Mouse (Mus musculus) granulocyte monocyte progenitor cell, adult 5-6 weeks (primary cell): ENCODE measurements at regions not wholly inside any gene's neighbourhood (a gene's known extent, or its start where the extent isn't known, plus 50 kb on each side); places are given as distances from the start of the nearest gene placed in this dataset.
A peak's percentile ranks its signal among the peaks of the same experiment; 100 is the strongest.

Experiments used
- ATAC-seq: replicated peaks from 2 replicates; pipeline ENCODE4 v1.8.0; 2016; ENCODE audit warnings: mild to moderate bottlenecking, moderate TSS enrichment, inconsistent platforms; ENCODE audit not compliant: poor library complexity, severe bottlenecking

DNA sequence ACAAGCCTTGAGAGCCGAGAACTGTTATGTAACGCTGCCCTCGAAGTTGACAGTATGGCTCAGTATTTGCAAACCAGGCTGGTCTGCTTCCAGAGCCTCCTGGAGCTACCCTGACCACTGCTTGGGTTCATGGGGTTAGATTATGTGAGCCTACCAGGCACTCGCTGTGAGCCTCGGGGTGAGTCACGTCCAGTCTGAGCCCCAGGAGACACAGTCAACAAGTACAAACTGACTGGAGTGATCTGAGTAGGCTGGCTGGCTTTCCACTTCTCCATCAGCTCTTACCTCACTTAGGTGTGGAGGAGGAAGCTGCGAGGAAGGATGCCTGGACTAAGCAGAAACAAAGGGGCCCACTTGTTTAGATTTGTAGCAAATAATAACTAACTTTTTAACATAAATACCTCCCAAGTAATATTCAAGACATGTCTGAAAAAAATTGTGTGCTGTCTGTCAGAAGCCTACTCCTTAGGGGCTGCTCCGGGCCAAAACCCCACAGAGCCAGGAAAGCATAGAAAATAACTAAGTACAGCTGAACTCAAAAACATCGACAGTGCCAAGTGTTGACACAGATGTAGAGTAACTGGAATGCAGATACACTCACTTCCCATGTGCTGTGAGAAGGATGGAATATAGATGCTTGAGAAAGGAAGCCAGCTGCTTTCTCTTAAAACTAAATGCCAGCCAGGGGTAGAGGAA lies 77.6 kb downstream of the Zfp36l2 start:
- no peak for ATAC-seq

DNA sequence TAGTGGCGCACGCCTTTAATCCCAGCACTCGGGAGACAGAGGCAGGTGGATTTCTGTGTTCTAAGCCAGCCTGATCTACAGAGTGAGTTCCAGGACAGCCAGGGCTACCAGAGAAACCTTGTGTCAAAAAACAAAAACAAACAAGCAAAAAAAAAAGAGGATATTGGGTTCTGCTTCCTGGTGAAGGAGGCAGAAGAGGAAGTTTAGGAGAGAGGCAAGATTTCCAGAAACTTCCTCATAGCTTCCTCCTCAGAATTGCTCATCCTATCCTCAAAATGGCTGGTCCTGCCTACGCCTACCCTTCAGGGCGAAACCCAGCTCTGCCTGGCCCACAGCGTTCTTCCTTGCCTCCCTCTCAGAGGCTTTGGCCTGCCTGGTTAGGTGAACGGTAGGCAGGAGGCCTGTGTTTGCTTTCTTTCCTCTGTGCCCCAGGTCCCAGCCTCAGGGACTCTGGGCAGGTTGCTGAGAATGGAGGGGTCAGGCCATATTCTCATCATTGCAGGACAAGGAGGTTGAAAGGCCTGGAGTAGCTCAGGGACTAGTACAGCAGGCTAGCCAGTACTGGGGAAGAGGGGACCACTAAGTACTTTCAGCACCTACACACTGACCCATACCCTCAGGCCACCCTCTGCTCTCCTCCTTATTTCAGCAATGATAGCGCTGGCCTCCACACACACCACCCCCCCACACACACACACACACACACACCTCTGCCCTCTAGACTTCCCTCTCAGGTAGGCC lies 79.6 kb downstream of the Zfp36l2 start:
- ATAC-seq, result peak; percentile 26

DNA sequence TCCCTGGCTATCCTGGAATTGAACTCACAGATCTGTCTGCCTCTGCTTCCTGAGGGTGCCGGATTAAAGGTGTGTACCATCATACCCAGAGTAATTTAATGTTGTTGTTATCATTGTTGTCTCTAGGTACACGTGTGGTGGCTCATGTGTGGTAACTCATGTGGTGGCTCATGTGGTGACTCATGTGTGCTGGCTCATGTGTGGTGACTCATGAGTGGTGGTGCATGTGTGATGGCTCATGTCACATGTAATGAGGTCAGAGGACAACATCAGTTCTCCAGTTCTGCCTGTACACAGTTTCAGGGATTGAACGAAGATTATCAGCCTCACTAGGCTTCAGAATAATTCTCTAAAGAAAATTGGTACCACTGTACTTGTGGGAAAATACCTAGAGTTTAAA lies 80.2 kb downstream of the Zfp36l2 start:
- ATAC-seq, result peak; percentile 65

DNA sequence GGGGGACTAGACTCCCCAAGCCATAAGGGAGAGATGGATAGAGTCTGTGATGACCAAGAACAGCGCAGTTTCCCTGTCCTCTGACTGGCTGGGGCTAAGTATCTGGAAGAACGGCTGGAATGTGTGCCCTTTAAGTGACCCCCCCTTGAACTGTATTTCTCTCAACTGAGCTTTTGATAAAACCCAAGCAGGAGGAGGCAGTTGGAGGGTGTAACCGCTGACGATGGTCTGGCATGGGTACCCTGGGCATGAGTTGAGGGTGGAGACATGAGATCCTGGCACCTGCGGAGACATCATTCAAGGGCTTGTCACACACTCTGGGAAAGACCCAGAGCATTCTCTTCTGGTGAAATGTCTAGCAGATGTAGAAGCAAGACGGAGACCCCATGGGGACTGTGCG lies 83.5 kb downstream of the Zfp36l2 start:
- ATAC-seq, result no peak

DNA sequence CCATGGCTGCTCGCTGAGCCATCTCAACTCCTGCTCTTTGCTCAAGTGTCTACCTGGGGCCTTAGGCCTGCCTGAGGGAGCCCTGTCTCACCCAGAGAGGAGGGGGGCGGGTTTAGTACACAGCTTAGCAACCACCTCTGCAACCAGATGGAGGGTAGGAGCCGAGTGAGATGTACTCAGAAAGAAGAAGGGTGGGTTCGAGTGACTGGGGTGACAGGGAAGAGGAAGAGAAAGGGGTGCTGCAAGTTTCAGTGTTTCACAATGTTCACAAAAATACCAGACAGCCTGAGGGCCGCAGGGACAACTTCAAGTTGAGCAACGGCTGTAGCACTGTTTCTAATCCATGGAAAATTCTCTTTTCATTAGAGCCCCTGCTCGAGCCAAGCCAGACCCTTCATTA lies 84.4 kb downstream of the Zfp36l2 start:
- ATAC-seq, result peak; percentile 63

DNA sequence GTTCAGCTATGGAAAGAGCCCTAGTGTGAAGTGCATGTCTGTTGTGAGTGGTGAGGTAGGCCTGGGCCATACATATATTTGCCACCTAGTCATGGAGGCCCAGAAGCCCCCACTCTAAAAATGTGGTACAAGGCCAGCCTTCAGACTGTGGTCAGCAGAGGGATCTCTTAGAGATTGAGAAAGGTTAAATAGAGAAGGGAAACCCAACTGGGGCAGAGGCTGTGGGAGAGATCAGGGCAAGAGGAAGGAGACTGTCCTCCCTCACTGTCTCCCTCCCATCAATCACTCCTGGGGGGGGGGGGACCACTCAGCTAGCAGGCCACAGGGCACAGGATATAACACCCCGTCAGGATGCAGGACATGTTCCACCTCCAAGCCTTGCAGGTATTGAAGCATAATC lies 86.1 kb downstream of the Zfp36l2 start:
- peak; percentile 66 for ATAC-seq

DNA sequence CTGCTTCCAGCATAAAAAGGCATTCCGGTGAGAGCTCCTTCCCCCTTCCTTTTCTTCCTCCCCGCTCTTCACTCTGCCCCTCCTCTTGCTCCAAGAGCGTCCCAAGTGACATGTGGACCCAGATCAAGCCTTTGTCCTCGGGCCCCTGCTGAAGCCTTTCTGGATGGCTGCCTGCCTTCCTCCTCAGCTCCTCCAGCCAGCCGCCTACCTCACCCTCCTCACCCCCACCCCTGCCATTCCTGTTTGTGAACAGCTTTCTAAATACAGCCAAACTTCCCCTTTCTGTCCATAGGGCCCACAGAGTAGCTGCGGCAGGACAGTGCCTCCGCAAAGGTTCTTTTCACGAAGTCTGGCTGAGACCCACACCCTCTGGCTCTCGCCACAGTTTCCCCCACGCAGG lies 87.2 kb downstream of the Zfp36l2 start:
- ATAC-seq, result peak; percentile 67

DNA sequence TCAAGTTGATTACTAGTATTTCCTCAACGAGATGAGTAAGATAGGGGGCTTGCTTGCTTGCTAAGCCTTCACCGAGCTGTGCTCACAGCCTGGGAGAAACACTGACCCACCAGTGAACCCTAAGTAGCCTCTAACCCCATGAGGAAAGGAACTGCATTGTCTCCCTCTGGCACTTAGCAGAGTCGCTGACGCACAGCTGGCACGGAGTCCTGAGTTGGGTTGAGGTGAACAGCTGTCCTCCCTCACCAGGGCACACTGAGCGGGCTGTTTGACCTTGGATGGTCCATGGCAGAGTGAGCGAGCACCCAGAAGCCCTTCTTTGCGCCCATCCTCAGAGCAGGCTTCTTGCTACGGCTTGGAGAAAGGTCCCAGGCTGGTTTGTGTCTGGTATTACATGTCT lies 88.0 kb downstream of the Zfp36l2 start:
- ATAC-seq, result no peak

DNA sequence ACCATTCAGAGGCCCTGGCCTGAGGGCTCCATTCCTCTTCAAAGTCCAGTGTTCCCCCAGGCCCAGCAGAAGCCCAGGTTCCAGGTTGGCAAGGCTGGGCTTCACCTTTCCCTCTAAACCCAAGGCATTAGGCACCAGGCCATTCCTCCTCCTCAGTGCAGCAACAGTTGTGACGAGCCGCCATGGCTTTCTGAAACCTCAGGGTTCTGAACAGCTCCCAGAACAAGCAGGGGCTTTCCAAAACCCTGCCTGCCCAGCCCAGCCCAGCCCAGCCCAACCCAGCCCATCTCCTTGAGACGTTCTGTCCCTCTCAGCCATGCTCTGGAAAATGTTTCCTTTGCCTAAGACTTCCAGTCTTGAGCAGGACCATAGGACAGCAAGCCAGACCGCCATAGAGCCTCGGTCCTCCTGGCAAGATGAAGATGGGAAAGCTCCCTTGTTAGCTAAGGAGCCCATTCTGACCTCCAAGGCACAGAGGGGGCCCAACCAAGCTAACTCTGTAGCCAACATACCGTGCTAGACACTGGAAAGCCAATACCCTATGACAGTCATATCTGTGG lies 89.8 kb downstream of the Zfp36l2 start:
- no peak for ATAC-seq

DNA sequence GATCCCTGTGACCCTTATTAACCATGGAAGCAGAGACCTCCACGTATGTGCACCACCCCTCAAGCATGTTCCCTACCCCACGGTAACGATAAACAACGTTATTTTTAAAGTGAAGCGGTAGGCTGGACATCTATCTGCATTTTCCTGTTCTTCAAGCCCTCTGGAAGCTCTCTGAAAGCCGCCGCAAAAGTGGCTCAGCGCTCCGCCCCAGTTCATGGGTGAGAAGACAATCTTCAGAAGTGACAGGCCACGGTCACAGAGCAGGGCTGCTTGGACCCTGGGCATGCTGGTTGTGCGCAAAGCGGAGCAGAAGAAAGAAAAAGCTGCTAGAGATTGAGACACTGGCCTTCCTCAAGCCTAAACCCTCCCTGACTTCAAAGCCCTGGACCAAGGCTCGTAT lies 90.5 kb downstream of the Zfp36l2 start:
- no peak for ATAC-seq

DNA sequence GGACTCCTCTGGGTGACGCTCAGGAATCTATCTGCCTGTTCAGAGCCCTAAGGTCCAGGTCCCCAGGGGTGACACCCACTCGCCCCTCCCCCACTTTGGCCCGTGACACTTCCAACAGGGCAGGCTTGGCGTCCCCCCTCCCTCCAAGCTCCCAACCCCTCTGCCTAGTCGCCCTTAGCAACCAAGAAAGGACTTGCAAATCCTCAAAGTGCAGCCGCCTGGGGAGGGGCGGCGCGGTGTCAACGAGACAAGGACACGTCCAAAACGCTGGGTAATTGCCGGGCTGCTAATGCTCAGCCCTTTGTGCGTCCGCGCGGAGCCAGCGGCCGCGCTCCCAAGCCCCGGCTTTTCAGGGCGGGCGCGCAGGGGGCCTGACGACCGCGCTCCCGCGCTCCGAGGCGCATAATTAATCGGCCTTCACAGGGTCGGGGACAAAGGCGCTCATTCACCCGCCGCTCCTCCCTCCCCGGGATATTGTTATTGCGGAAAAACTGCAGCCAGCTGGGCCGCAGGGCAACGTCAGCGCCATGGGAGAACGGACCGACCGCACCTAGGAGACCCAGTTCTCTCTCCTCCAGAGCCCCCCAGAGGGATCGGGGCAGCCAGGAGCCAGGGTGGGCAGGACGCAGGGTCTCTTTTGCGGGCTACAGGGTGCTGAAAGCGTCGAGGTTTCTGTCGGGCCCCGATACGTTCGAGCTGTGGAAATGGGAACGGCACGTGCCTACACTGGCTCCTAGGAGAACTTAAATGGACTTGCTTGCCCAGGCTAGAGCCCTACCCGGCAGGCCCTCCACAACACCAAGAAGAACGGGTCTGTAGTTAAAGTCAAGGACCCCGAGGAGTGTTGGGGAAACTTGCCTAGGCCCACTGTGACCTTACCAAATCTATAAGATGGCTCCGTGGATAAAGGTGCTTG lies 91.1 kb downstream of the Zfp36l2 start:
- ATAC-seq, result peak; percentile 8; the same call in 1 of the 2 replicates

DNA sequence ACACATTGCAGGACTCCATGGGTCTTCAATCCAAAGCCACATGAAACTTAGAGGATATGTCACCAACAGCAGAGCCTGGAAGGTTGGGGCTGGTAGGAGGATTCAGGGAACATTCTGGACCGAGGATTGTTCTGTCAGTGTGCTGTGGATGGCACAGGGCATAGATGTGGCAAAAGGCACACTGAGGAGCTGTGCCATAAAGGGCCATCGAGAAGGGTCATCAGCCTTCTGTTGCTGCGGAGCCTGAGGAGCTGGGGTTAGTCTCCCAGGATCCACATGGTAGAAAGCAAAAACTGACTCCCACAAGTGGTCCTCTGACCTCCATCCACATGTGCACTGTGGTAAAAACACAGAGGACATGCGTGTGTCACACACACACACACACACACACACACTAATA lies 91.9 kb downstream of the Zfp36l2 start:
- ATAC-seq, result no peak

DNA sequence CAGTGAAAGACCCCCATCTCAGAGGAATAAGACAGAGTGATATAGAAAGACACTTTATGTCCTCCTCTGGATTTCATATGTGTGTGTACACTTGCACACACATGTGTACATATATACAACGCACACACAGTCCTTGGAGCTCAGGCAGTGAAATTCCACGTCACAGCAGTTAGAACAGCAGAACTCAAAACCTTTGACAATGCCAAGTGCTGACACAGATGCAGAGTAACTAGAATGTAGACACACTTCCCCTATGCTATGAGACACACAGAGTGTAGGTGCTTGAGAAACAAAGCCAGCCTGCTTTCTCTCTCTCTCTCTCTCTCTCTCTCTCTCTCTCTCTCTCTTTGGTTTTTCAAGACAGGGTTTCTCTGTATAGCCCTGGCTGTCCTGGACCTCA lies 92.7 kb downstream of the Zfp36l2 start:
- ATAC-seq, result peak; percentile 56

DNA sequence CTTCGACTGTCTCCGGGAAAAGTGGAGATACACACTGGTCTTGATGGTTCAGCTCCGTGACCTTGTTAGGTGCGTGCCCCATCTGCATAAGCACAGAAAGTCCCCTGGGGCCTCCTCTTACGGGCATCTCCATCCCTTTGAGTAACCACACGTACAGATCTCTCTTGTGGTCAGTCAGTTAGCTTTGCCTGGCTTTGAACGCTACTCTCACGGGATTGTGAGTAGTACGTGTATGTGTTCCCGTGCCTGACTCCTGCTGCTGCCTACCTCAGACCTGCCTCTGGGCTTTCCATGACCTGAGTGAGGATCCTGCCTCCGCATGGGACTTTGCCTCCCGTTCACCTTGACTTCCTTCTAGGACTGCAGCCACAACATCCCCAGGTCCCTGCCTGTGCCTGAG lies 101.4 kb downstream of the Zfp36l2 start:
- ATAC-seq, result no peak

DNA sequence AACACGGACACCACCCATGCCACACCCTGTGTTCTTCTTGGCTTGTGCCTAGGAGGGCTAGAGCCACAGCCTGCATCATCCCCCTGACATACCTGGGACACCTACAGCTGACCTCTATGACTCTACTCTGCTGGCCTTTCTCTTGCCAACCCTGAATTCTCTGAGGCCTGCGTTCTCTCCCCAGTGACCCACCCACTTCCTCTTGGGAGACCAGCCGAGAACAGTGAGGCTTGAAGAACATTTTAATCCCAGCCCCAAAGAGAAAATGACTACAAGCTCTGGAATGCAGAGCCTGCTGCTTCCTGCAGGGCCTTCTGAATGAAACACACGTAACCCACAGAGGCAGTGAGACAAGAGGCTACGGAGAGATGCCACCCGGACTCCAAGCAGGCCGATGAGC lies 102.0 kb downstream of the Zfp36l2 start:
- ATAC-seq, result peak; percentile 36; the same call in 1 of the 2 replicates

DNA sequence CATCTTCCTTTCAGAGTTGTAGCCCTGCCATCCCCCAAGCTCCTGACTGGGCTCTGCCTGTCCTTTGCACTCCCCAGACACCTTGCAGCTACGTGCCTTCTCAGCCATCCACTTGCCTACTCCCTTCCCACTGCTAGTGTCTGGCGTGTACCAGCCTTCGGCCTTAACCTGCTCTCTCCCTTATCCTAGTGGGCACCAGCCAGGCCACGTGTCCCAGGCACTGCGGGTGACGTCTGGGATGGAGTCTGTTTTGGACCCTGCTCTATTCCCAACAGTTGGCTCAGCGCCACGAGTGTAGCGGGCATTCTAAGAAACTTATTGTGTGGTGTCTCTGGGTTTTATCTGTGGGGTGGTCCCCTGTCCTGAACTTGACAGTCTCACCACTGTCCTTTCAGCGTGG lies 102.5 kb downstream of the Zfp36l2 start:
- ATAC-seq, result no peak

DNA sequence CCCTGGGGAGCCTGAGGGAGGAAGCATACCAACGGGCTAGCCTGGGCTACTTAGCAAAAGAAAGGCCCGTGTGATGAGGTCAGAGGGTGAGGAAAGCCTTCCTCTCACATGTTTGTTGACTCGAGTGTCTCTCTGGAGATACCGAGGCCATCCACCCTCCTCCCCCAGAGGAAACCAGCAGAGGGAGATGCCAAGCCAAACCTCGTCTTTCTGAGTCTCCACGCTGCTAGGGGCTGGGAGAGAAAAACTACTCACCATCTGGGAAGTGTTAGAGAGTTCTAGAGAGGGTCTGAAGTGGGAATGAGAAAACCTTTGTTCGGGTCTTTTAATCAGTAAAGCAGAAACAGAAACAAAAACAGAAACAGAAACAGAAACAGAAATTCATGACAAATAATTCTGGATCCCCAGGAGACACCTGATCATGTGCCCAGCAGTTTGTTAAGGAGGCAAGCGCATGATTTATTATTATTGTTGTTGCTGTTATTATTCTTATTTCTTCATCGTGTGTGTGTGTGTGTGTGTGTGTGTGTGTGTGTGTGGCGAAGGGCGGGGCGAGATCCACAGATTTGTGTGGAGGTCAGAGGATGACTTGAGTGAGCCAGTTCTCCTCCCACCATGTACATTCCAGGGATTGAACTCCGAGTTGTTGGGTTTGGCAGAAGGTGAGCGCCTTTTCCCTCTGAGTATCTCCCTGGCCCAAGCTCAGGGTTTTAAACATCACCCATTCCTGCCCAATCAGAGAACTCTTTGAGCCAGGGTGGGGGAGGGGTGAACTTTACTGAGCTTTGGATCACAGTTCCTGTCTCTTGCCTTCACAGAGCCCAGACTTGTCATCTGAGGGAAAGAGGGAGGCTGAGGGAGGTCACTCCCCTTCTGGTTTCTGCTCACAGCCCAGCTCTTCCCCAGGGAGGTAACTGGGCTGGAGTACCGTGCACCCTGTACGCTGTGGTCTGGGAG lies 104.2 kb downstream of the Zfp36l2 start:
- 0 out of 2 replicates have a peak, but pooled peaks have one; percentile 12 for ATAC-seq

DNA sequence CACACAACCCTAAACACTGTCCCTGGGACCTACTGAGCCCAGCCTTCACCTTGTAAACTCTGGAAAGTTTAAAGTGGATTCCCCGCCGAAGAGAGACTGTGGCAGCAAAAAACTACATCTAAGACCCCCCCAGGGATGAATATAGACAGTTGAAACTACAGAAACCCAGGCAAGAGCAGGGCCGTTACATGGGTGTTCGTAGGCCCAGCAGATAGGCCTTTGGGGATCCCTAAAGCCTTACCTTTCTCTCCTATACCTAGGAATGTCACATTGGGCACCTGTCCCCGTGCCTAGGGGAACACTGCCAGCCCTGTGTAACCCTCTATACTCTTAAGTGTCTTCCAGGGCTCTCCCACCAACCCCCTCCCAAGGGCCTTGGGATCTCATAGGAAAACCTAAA lies 105.2 kb downstream of the Zfp36l2 start:
- ATAC-seq, result no peak

DNA sequence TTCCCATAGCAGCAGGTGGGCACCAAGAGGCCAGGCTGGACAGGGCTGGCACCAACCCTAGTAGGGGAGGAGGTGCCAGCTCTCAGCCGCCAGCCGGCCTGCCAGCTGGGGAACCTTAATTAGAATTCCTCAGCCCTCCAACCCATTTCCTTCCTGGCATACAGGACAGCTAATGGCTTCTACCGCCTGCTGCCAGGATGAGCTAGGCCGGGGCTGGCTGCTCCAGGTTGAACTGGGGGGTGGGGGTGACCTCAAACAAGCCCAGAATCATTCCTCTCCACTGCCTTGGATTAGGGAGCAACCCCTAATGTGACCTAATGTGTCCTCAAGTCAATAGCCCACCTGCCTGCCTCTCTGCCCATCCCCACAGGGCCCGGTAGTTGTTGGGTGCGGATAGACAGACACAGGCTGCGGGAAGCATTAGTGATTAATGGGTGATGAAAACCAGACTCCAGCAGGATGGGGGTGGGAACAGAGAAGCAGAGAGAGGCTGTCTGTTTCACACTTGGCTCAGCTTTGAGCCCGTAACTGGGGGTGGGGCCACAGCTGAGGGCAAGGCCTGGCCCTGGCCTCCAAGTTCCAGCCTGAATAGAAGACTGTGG lies 105.9 kb downstream of the Zfp36l2 start:
- ATAC-seq, result no peak
